Mouse (Mus musculus): ENCODE results near the gene Ankle2. TPM values are rescaled to one million over a fixed set of nuclear protein-coding genes. Genes with fewer than 3 reads are reported as not detected.

Gene Ankle2
- polyA plus RNA-seq, 1 experiment from 2014 or later, result 21.9 TPM

GRCm38 (mm10) chr5:110274846-110275245, 44.0 kb downstream of the Ankle2 start:
- Histone ChIP-seq H3K27me3 (replicated peaks; ENCODE audit: control insufficient read depth, insufficient read depth, low read length) (no peaks in the 10 kb centered on the region), H3K4me2 (ENCODE audit: low read length) (no peak overlapping the region), H3K4me3 (ENCODE audit: low read depth, low read length) (no peak overlapping the region), H3K36me3 (ENCODE audit: control insufficient read depth, insufficient read depth, low read length) (no peaks in the 10 kb centered on the region), H3K27ac (ENCODE audit: low read depth, low read length) (no peak overlapping the region), H3K4me1 (ENCODE audit: control insufficient read depth, insufficient read depth, low read length) (no peaks in the 10 kb centered on the region), H3K9ac (ENCODE audit: low read length) (no peak overlapping the region), H3K9me3 (replicated peaks; ENCODE audit: control insufficient read depth, low read length) (no peaks in the 10 kb centered on the region)
- no peak for ATAC-seq
- no peak for DNase-seq (ENCODE audit: low spot score)
- WGBS, result 63% methylated on average over 2 of the region's 2 CpGs

GRCm38 (mm10) chr5:110276391-110276790, 45.6 kb downstream of the Ankle2 start:
- 75% methylated on average over 2 of the region's 2 CpGs for WGBS
- H3K4me1 ChIP-seq (ENCODE audit: control insufficient read depth, insufficient read depth, low read length), result no peaks in the 10 kb centered on the region
- H3K27me3 ChIP-seq (replicated peaks; ENCODE audit: control insufficient read depth, insufficient read depth, low read length), result no peaks in the 10 kb centered on the region
- no peak for DNase-seq (ENCODE audit: low spot score)
- H3K9me3 ChIP-seq (replicated peaks; ENCODE audit: control insufficient read depth, low read length), result no peaks in the 10 kb centered on the region
- no peak overlapping the region for H3K27ac ChIP-seq (ENCODE audit: low read depth, low read length)
- H3K36me3 ChIP-seq (ENCODE audit: control insufficient read depth, insufficient read depth, low read length), result no peaks in the 10 kb centered on the region
- H3K9ac ChIP-seq (ENCODE audit: low read length), result no peak overlapping the region
- no peak overlapping the region for H3K4me3 ChIP-seq (ENCODE audit: low read depth, low read length)
- H3K4me2 ChIP-seq (ENCODE audit: low read length), result no peak overlapping the region
- no peak for ATAC-seq

DNA sequence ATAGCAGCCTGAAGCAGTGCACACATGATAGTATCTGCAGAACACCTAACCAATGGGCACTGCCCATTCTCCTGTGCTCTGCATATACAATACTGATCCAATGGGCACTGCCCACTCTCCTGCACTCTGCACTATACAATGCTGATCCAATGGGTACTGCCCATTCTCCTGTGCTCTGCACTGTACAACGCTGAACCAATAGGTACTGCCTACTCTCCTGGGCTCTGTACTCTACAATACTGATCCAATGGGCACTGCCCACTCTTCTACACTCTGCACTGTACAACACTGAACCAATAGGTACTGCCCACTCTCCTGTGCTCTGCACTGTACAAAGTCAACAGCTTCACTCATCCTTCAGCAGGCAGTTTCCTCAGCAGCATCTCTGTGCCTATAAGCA, 46.1 kb downstream of the Ankle2 start:
- Histone ChIP-seq H3K36me3 (ENCODE audit: control insufficient read depth, insufficient read depth, low read length) (no peaks in the 10 kb centered on the region), H3K9me3 (replicated peaks; ENCODE audit: control insufficient read depth, low read length) (no peaks in the 10 kb centered on the region), H3K4me1 (ENCODE audit: control insufficient read depth, insufficient read depth, low read length) (no peaks in the 10 kb centered on the region), H3K9ac (ENCODE audit: low read length) (no peak overlapping the region), H3K4me2 (ENCODE audit: low read length) (no peak overlapping the region), H3K27ac (ENCODE audit: low read depth, low read length) (no peak overlapping the region), H3K4me3 (ENCODE audit: low read depth, low read length) (no peak overlapping the region), H3K27me3 (replicated peaks; ENCODE audit: control insufficient read depth, insufficient read depth, low read length) (no peaks in the 10 kb centered on the region)
- DNase-seq (ENCODE audit: low spot score) (no peak), ATAC-seq (no peak)
- 89% methylated on average over 1 of the region's 1 CpGs for WGBS

GRCm38 (mm10) chr5:110281984-110282383, 51.2 kb downstream of the Ankle2 start:
- WGBS, result 86% methylated on average over 2 of the region's 2 CpGs

GRCm38 (mm10) chr5:110284536-110284935, 53.7 kb downstream of the Ankle2 start:
- Histone ChIP-seq H3K9ac (ENCODE audit: low read length) (no peak overlapping the region), H3K27me3 (replicated peaks; ENCODE audit: control insufficient read depth, insufficient read depth, low read length) (0 out of 2 replicates have a peak, but pooled peaks cover 11% of the 10 kb centered on the region), H3K4me3 (ENCODE audit: low read depth, low read length) (no peak overlapping the region), H3K9me3 (replicated peaks; ENCODE audit: control insufficient read depth, low read length) (no peaks in the 10 kb centered on the region), H3K4me2 (ENCODE audit: low read length) (no peak overlapping the region), H3K27ac (ENCODE audit: low read depth, low read length) (no peak overlapping the region), H3K4me1 (ENCODE audit: control insufficient read depth, insufficient read depth, low read length) (peaks cover 3% of the 10 kb centered on the region; the same call in 1 of the 2 replicates), H3K36me3 (ENCODE audit: control insufficient read depth, insufficient read depth, low read length) (peaks cover 3% of the 10 kb centered on the region; the same call in 1 of the 2 replicates)
- DNase-seq (ENCODE audit: low spot score), result peak; percentile 59
- no peak for ATAC-seq
- 9% methylated on average over 4 of the region's 4 CpGs for WGBS

More at GRCm38 (mm10) chr5:110281984-110282383, 51.2 kb downstream of the Ankle2 start:
- peaks cover 3% of the 10 kb centered on the region; the same call in 1 of the 2 replicates for H3K4me1 ChIP-seq (ENCODE audit: control insufficient read depth, insufficient read depth, low read length)
- H3K9ac ChIP-seq (ENCODE audit: low read length), result no peak overlapping the region
- H3K4me2 ChIP-seq (ENCODE audit: low read length), result no peak overlapping the region
- H3K27ac ChIP-seq (ENCODE audit: low read depth, low read length), result no peak overlapping the region
- H3K36me3 ChIP-seq (ENCODE audit: control insufficient read depth, insufficient read depth, low read length), result no peaks in the 10 kb centered on the region
- H3K4me3 ChIP-seq (ENCODE audit: low read depth, low read length), result no peak overlapping the region
- DNase-seq (ENCODE audit: low spot score) (no peak), ATAC-seq (no peak)
- no peaks in the 10 kb centered on the region for H3K9me3 ChIP-seq (replicated peaks; ENCODE audit: control insufficient read depth, low read length)
- H3K27me3 ChIP-seq (replicated peaks; ENCODE audit: control insufficient read depth, insufficient read depth, low read length), result 0 out of 2 replicates have a peak, but pooled peaks cover 11% of the 10 kb centered on the region

DNA sequence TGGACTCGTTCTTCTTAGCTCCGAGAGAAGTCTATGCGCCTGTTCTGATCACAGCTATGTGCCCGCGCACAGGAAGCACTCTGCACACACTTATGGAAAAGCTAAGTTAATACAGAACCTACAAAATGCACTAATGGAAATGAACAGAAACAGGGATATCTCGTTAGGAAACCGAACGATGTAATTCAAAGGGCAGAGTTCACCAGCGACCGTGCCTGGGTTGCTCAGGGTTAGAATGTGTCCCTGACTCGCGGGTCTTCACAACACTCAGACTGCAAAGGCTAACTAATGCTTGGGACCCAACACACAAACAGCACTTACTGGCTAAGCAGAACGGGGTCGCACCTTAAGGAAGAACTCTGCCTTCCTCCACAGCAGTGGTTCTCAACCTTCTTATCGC, 54.4 kb downstream of the Ankle2 start:
- ATAC-seq, result no peak
- no peaks in the 10 kb centered on the region for H3K9me3 ChIP-seq (replicated peaks; ENCODE audit: control insufficient read depth, low read length)

DNA sequence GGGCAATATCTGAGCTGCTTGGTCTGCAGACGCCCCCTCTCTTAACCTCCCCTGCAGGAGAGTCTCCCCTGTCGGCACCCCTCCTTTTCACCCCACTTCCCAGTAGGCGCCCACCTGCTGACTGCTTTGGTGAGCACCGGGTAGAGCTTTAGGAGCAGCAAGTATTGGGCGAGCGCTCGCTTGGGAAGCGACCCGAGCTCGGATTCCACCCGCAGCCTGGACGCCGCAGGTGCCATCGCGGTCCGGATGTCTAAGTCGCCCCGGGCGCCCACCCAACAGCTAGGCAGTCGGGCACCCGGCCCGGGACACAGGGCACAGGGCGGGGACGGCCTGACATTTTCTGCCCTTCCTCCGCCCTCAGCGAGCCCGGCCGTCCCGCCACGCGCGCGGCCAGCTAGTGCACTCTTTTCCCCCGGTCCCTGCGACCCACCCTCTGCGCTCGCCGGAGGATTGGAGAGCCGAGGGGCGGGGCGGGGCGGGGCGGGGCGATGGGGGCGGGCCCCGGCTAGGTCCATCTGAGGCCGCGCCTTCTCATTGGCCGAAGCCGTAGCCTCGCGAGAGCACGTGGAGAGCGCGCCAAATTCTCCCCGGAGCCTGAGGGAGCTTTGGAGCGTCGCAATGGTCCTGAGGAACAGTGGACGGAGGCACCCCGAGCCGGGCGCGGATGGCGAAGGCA, 55.1 kb downstream of the Ankle2 start, which contains the start of the genes Pxmp2 and Pole:
TSS of gene Pxmp2 (minus strand) at position 417 of the 676 bp plus-strand sequence.
TSS of gene Pole (plus strand) at position 537 of the 676 bp plus-strand sequence.
- ATAC-seq (peak; percentile 99), DNase-seq (ENCODE audit: low spot score) (peak; percentile 96)
- Histone ChIP-seq H3K27ac (ENCODE audit: low read depth, low read length) (0 out of 2 replicates have a peak within 1 kb of the TSS, but pooled peaks have one; percentile 44), H3K27me3 (replicated peaks; ENCODE audit: control insufficient read depth, insufficient read depth, low read length) (0 out of 2 replicates have a peak, but pooled peaks cover 11% of the 10 kb centered on the region), H3K9me3 (replicated peaks; ENCODE audit: control insufficient read depth, low read length) (no peaks in the 10 kb centered on the region), H3K9ac (ENCODE audit: low read length) (peak within 1 kb of the TSS; percentile 72), H3K4me3 (ENCODE audit: low read depth, low read length) (peak within 1 kb of the TSS; percentile 68), H3K4me1 (ENCODE audit: control insufficient read depth, insufficient read depth, low read length) (peaks cover 3% of the 10 kb centered on the region; the same call in 1 of the 2 replicates), H3K36me3 (ENCODE audit: control insufficient read depth, insufficient read depth, low read length) (peaks cover 13% of the 10 kb centered on the region), H3K4me2 (ENCODE audit: low read length) (peak within 1 kb of the TSS; percentile 80)
- under 1% methylated on average over 64 of the region's 64 CpGs for WGBS

More for the DNA sequence above, 54.4 kb downstream of the Ankle2 start:
- Histone ChIP-seq H3K36me3 (ENCODE audit: control insufficient read depth, insufficient read depth, low read length) (peaks cover 8% of the 10 kb centered on the region), H3K9ac (ENCODE audit: low read length) (peak overlapping the region; percentile 72), H3K4me2 (ENCODE audit: low read length) (peak overlapping the region; percentile 80), H3K27me3 (replicated peaks; ENCODE audit: control insufficient read depth, insufficient read depth, low read length) (0 out of 2 replicates have a peak, but pooled peaks cover 11% of the 10 kb centered on the region), H3K27ac (ENCODE audit: low read depth, low read length) (no peak overlapping the region), H3K4me1 (ENCODE audit: control insufficient read depth, insufficient read depth, low read length) (peaks cover 3% of the 10 kb centered on the region; the same call in 1 of the 2 replicates), H3K4me3 (ENCODE audit: low read depth, low read length) (peak overlapping the region; percentile 68)
- DNase-seq (ENCODE audit: low spot score), result no peak
- 8% methylated on average over 15 of the region's 15 CpGs for WGBS

GRCm38 (mm10) chr5:110286446-110287083, 55.8 kb downstream of the Ankle2 start:
- peak; percentile 74; the same call in 1 of the 2 replicates for ATAC-seq
- Histone ChIP-seq H3K4me2 (ENCODE audit: low read length) (peak overlapping the region; percentile 80), H3K4me1 (ENCODE audit: control insufficient read depth, insufficient read depth, low read length) (peaks cover 3% of the 10 kb centered on the region; the same call in 1 of the 2 replicates), H3K9me3 (replicated peaks; ENCODE audit: control insufficient read depth, low read length) (no peaks in the 10 kb centered on the region), H3K36me3 (ENCODE audit: control insufficient read depth, insufficient read depth, low read length) (peaks cover 18% of the 10 kb centered on the region), H3K27ac (ENCODE audit: low read depth, low read length) (0 out of 2 replicates have a peak overlapping the region, but pooled peaks have one; percentile 44), H3K4me3 (ENCODE audit: low read depth, low read length) (peak overlapping the region; percentile 68), H3K27me3 (replicated peaks; ENCODE audit: control insufficient read depth, insufficient read depth, low read length) (0 out of 2 replicates have a peak, but pooled peaks cover 11% of the 10 kb centered on the region), H3K9ac (ENCODE audit: low read length) (peak overlapping the region; percentile 72)
- DNase-seq (ENCODE audit: low spot score), result no peak
- WGBS, result 3% methylated on average over 30 of the region's 31 CpGs
